Mouse (Mus musculus) adrenal gland, adult 2 months (tissue): ENCODE data around the gene Il12rb1. TPM values are rescaled to one million over a fixed set of nuclear protein-coding genes. Genes with fewer than 3 reads are reported as not detected.
A peak's percentile ranks its signal among the peaks of the same experiment; 100 is the strongest.
"Not testable (repeated sequence)": the region's sequence is repeated elsewhere in the genome, so short reads cannot be mapped to it uniquely, and the experiment has no call there.

Source experiments
- DNase-seq: peaks from one replicate; pipeline ENCODE4 v3.0.0; 2021
- polyA plus RNA-seq: library from polyadenylated mRNA; depleted of rRNA; stranded (reverse); fragments of >200 nt; gene quantifications from 2 replicates; pipeline ENCODE4 v1.2.3, GENCODE M21; 2012
- total RNA-seq, 2 experiments: library from RNA; stranded (reverse); gene quantifications; 2 replicates each; pipeline ENCODE4 v1.2.3; 2021

Gene Il12rb1
- total and polyA plus RNA-seq, 3 experiments = 0.10 to 0.28 TPM; not detected in 1

- DNase-seq = no peak
Observed at GRCm38 (mm10) chr8:70800648-70801047, 7.6 kb upstream of the Il12rb1 start.

DNA sequence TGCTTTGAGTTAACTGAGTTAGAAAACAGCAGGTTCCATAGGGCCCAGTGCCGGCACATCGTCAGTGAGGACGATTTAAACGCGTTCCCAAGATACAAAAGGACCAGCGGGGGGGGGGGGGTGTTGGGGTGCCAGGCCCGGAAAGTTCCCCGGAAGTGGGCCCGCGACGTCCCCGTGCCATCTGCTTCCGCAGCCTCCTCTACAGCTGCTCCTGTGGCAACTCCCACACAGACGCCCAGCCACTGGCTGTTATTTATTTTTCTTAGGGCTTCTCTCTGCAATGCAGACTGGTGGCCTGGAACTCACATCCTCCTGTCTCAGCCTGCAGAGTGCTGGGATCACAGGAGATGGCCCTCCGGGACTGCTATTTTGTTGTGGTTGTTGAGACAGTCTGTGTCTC lies 7.1 kb upstream of the Il12rb1 start:
- no peak for DNase-seq

DNA sequence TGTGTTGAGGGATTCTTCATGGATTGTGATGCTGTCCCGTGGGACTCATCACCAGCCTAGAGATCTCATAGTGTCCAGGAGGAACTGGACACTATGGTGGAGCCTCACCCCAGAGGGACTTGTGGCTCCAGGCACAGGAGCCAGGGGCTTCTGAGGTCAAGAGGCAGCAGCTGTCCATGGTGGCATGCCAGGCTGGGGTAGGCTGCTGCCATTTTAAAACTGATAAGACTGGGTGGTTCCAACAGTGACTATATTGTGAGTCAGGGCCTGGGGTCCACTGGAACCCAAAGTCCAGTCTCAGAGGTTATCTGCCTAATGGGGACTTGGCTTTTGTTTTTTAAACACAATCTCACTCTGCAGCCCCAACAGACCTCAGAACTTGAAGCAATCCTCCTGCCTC lies 6.4 kb upstream of the Il12rb1 start:
- no peak for DNase-seq

- no peak for DNase-seq
Observed at GRCm38 (mm10) chr8:70802786-70803510, 5.3 kb upstream of the Il12rb1 start.

DNA sequence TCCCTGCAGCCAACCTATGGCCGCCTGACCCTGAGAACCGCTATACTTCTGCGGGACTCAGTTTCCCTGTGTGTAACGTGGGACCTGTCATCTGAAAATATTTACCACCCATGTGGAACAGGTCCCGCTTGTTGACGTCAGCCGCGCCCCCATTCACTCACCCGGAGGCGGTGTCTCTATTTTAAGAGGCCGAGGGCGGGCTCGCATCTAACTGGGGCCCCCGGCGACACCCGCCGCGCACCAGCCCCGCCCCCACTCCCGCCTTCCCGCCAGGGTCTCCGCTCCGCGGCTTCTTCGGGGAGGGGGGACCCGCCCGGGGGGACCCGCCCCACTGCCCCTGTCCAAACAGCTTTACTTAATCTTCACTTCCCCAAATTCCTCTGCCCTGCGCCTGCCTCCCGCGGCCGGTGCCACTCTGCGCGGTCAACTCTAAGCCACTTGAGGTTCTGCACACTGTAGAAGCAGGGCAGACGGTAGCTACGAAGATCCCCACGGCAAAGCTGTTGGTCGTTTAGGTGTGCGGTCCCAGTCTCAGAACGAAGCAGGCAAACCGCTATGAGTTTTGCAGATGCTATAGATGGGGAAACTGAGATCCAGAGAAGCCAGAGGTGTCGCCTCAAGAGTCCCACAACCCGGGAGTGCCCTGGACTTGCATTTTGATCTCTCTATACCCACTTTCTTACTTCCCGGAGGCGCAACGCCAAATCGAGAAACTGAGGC lies 4.3 kb upstream of the Il12rb1 start:
- peak; percentile 48 for DNase-seq

DNA sequence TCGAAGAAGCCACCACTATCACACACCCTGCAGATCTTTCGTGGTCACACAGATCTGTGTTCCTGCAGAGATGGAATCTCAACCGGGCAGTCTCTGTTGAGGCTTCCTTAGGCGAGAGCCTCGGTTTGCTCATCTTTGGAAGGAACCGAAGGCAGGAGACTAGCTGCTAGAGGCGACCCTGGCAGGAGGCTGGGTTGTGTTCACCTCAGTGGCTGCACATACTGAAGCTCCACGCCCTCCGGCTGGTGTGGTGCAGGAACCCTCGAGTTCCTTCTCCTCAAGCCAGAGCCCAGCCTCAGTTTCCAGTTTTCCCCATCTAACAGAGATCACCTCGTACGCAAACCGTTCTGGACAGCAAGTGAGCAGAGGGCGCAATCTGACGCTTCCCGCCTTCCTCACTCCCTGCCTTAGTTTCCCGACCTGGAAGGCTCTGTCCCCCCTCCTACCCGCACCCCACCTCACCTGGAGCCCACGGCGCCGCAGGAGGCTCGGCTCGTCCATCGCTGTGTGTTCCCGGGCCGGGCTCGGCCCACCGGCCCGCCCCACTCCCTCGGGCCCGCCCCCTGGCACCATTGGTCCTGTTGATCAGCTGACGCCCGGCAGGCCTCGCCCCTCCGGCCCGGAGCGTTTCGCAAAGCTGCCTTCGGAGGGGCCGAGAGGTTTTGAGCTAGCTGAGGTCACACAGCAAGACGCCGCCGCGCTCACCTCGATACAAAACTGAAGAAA lies 3.6 kb upstream of the Il12rb1 start, which contains the start of gene Mast3:
Gene Mast3 (minus strand): TSS at position 574 of the 726 bp plus-strand sequence.
- DNase-seq = peak; percentile 94

- DNase-seq = no peak
Observed at GRCm38 (mm10) chr8:70806541-70806940, 1.7 kb upstream of the Il12rb1 start.

DNA sequence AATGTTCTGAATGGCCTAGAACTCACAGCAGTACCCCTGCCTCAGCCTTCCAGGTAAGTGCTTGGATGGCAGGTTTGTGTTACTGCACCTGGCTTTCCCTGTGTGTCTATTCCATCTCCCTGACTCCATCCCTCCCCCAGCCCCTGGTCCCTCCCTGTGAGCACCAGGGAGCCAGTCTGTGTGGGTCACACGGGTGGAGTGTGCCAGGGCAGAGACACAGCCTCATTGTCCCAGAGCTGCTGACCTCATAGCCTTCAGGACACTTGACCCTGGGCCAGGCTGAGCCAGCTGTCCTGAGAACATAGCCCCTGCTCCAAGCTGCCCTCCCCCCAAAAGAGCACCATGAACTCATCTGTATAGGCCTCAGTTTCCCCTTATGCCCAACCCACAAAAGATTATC lies 945 bp upstream of the Il12rb1 start:
- DNase-seq = no peak

- DNase-seq = no peak
Observed at GRCm38 (mm10) chr8:70808955-70809701, 879 bp downstream of the Il12rb1 start.

- DNase-seq = no peak
Observed at GRCm38 (mm10) chr8:70810962-70811680, 2.9 kb downstream of the Il12rb1 start.

DNA sequence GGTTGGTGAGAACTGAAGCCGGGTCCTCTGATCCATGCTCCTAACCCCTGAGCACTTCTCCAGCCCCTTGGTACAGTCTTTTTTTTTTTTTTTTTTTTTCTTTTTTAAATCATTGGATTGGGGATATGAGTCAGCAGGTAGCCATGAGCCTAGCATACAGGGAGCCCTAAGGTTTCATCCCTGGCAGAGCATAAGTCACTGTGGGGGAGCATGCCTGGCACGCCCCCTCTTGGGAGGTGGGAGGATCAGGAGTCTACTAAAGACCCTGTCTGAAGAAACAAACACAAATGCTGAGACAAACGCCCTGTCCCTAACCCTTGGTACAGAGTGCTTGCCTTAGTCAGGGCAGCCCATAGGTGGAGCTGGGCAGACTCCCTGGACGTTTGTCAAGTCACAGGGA lies 3.8 kb downstream of the Il12rb1 start:
- no peak for DNase-seq

DNA sequence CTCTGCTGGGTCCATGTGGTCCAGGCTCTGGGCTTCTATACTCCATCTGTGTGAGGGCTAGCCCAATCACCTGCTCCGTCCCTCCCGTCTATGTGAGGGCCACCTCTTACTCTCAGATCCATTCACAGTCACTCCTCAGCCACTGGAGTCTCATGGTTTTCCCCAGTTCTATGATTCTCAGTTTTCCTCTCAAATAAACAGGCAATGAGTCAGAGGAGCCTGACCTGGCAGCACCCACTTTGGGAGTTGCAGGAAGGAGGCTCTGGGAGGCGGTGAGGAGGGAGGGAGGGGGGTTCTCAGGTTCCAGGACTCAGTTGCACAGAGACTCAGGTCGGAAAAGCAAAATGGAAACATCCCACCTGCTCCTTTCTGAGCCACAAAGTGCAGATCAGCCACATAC lies 4.6 kb downstream of the Il12rb1 start:
- DNase-seq = no peak

DNA sequence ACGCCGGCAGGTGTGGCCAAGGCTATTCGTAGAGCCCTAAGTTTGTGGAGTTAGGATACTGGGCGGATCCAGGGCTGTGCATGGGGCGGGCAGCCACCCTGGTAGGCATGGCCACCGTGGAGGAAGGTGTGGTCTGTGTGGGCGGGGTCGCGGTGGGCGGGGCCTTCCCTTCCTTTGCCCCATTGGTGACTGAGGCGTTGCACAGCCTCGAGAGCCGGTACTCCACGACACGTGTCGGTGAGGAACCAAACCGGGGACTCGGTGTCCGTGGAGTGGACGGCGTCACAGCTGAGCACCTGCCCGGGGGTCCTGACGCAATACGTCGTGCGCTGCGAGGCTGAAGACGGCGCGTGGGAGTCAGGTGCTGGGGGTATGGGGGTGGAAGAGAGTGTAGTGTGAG lies 8.4 kb downstream of the Il12rb1 start:
- peak; percentile 55 for DNase-seq

DNA sequence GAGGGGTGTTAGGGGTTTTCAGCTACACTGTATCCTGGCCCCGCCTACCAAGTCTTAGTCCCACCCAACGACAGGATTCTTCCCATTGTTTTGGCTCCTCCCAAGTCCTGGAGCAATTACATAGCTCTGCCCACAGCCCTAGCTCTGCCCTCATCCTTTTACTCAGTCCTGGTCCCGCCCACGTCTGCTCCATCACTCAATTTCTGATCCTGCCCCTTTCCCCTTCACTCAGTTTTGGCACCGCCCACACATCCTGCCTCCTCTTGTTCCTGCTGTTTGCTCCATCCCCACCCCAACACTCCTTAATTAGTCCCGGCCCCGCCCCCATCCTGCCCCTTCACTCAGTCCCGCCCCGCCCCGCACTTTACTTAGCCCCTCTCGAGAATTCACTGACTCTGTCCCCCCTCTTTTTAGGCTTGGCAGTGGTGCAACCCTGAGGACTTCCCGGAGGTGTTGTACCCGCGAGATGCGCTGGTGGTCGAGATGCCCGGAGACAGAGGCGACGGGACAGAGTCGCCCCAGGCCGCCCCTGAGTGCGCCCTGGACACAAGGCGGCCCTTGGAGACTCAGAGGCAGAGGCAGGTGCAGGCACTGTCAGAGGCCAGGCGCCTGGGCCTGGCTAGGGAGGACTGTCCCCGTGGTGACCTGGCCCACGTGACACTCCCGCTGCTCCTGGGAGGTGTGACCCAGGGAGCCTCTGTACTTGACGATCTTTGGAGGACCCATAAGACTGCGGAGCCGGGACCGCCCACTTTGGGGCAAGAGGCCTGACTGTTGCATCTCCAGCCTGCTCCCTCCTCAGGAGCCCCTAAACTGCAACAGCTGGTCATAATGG lies 12.1 kb downstream of the Il12rb1 start:
- peak; percentile 69 for DNase-seq

- peak; percentile 52 for DNase-seq
Observed at GRCm38 (mm10) chr8:70821399-70821962, 13.2 kb downstream of the Il12rb1 start.

DNA sequence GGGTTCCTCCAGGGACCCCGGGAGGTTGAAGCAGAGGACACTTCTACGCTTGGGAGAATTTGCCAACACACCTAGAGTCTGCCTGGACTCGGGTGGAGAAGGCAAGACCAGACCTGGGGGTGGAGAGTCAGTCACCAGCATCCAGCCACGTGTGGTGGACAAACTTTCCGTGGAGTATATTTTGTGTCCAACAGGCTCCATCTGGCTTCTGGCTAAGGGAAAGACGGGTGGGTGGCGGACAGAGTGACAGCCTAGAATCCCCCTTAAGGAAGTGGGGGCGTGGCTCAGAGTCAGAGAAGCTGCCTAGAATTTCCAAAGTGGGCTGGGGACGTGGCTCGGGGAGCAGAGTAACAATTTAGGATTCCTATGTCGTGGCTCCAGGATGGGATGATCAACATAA lies 13.7 kb downstream of the Il12rb1 start:
- DNase-seq = no peak

DNA sequence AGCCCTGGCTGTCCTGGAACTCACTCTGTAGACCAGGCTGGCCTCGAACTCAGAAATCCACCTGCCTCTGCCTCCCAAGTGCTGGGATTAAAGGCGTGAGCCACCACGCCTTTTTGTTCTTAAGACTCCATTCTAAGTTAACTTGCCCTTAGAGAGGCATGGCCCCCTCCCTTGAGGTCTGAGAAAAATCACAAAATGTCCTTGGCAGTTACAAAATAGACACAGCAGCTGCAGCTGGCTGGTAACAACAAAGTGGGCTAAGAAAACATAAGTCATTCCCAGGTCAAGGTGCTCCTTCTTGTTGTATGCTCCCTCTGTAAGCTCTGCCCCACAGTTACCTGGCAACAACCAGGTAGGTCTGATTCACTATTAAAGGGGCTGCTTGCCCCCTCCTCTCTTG lies 14.3 kb downstream of the Il12rb1 start:
- DNase-seq = not testable (repeated sequence)

DNA sequence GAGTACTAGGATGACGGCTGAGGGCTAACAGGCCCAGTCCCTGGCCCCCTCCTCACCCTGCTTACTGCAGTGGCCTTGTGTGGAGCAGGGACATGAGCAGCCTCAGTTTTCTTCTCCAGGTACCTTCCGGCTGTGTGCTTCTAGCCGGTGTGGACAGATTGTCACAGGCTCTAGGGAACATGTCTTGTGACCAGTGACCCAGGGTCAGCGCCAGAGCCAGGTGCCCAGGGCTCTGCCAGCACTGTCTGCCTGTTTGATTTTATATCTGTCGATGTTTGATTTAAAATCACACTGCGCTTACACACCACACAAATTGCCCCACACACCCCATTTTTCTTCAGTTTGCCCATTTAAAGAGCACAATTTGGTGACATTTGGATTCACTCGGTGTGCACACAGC lies 15.6 kb downstream of the Il12rb1 start:
- DNase-seq = no peak

DNA sequence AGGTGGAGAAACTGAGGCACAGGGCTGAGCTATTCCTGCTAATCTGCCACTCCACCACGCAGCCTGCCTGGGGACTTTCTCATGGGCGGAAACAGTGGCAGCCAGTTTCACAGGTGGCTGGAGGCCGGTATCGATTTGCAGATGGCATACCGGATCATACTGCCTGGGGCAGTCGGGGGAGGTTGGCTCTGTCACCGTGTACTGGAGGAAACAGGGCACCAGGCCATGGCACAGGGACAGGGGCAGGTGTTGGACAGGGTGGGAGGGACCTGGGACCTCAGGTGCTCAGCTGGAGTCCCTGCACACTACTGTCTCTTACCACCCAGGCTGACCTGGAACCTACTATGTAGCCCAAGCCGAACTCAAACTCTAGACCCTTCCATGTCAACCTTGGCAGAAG lies 17.6 kb downstream of the Il12rb1 start:
- no peak for DNase-seq

GRCm38 (mm10) chr8:70827010-70827409 lies 18.8 kb downstream of the Il12rb1 start:
- DNase-seq = no peak
